Mouse (Mus musculus) neural tube, embryonic 10.5 days (tissue): ENCODE data around the gene Lonrf2.

Source experiments
- DNase-seq: peaks from one replicate; pipeline ENCODE4 v3.0.0-alpha.2; 2017; ENCODE audit warnings: low spot score; ENCODE audit errors: extremely low spot score

The Lonrf2 gene

DNA sequence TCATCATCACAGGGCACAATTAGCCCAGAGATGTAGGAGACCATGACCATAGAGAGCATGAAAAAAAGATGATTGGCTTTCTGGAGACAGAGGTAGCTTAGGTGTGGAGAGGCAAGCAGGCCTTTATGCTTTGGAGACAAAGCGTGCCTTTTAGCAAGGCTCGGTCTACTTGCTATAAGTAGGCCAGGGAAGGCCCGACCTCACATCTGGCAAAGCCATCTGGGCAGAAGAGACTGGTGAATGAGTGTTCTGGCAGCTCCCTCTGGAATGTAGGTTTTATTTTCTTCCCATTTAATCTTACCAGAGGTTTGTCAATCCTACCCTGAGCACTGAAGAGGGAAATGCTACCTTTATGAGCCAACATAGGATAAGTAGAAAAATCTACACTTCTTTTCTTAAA, 65.8 kb downstream of the Lonrf2 start:
- no peak for DNase-seq

DNA sequence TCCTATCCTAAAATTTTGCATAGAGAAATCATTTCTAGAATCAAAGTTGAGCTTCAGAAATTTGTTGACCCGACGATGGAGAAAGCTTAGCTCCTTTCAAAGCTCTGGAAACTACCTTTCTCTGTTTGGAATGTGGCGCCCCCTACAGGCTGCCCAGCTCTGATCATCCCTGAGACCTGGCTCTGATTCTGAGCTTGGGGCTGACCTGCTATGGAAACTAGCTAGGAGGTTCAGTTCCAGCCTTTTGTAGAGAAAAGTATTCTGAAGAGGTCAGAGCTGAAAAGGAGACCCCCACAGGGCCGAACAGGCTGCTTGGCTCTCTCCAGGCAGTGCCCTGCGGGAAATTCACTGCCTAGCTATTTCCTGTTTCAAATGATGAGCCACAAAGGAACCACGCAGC, 66.6 kb downstream of the Lonrf2 start:
- peak; percentile 75 for DNase-seq

DNA sequence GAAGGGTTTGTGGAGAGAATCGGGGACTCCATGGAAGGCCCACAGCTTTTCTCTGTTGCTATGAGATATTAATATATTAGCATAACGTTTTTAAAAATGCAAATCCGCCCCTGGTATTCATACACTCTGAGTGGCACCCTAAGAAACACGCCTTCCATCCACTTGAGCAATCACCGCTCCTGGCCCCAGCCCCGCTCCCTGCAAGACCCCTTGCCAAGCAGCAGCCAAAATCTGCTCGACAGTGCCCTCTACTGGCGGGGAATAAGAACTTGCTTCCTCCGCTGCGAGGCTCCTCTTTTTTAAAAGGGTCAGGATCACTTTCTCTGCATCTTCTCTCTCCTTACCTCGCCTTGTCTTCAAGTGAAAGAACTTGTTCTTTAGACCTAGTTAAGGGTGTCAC, 68.7 kb downstream of the Lonrf2 start:
- DNase-seq, result peak; percentile 92

DNA sequence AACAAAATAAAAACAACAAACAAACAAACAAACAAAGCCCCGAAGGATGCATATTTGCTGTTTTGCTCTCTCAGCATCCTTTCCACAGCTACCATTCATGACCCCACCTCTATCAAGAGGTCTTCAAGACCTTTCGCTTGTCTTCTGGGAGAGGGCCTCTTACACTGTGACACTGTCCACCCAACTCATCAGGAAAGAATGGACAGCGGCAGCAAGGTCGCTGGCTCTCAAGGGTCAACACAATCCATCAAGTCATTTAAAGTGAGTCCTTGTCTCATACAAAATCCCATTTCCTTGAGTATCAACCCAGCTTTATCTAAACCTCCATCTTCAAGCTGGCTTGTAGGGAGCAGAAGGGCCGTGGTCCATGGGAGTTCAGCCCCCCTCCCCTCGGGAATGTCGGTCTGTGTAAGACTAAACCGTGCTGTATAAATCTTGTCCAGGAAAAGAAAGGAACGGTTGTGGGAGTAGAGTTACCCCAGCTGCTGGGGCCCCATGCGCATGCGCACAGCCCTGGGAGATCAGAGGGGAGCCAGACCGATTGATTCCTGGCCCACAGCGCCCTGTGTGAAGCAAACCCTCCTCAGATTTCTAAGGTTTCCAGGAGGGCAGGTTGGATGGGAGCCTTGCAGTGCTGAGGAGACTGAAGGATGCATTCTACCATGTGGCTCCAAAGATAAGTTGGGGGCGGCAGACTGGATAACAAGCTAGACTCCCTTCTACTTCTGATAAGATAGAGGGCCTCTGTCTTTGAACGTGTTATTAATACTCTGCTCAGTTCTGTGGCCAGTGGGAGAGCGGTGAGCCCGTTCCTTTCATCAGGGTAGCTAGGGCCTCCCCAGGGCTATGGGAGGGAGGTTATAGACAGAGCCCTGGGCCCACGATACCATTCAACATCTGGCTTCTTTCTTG, 69.6 kb downstream of the Lonrf2 start:
- DNase-seq, result peak; percentile 92

DNA sequence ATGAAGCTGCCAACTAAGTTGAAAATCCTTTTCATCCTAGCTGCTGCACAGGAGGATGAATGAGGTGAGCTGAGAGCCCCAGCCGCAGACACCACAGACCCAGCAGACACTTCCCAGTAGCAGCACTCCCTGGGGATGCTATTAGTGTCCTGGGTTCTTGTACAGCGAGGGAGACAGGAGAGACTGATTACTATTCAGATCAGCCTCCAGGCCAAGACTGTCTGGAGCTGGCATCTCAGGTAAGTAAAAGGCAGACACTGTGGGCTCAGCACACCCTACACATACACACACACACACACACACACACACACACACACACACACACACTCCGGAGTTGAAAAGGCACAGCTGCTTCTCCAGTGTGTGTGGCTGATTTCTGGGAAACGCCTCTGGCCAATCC, 70.3 kb downstream of the Lonrf2 start:
- no peak for DNase-seq

DNA sequence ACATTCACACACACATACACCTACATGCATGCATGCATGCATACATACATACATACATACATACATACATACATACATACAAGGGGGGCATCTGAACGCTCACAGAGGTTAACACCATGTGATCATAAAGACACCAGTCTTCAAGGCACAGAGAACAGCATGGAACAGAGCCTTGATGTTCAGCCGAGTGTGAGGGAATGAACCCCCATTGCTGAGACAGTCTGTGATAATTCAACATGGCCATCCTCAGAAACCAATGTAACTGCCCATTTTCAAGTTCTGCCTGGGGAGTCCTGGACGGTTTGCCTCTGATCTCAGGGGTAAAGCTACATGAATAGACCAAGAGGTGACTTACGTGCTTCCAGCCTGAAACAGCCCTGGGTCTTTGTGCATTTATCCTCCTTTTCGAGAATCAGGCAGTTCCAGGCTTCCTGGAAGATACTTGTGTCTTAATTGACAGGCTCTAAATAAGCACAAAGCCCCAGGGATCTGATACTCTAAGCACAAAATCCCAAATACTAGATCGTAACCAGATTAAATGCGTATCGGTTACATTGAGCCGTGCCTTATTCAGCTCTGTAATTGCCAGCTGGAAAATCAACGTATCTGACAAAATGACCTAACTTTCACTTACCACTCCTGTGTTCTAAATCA, 72.4 kb downstream of the Lonrf2 start:
- no peak for DNase-seq

DNA sequence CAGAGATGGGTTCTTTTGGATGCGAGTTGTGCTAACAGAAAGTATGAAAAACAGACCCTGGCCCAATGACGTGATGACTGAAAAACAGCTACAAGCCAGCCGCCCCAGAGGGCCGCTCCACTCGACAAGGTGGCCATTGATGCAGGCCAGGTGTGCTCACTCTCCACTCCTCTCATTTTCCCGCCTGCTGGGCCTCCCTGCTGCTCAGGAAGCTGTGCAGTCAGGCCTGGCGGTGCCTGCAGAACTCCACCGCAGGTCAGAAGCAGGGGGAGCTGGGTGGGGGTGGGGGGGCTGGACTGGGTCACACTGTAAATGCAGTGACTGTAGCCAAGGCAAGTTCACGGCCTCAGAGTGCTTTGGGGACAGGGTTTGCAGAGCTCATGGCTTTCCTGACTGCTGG, 76.1 kb downstream of the Lonrf2 start:
- DNase-seq, result peak; percentile 33

DNA sequence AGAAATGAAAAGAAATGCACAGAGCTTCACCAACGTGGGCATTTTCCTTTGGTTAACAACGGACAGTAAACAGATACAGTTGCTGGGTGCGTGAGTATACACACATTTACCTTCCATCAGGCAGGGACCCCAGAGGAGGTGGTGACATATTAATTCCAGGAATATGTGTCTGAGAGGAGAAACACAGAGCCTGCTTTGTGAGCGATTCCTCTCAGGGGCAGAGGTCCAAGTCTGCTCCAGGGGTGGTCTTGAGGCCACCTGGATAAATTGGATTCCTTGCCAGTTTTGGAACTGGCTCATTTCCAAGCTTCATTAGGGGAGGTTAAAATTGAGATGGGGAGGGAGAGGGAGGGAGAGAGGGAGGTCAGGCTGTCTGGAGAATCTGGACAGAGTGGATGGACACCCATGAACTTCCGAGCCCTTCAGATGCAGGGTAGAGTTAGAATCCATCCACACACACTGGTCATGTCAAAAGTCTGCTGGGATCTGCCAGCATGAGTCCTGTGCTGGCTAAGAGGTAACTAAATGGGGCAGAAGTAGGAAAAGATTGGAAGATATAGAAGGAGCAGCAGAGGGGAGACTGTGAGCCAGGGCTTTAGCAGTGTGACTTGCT, 78.6 kb downstream of the Lonrf2 start:
- DNase-seq, result no peak

DNA sequence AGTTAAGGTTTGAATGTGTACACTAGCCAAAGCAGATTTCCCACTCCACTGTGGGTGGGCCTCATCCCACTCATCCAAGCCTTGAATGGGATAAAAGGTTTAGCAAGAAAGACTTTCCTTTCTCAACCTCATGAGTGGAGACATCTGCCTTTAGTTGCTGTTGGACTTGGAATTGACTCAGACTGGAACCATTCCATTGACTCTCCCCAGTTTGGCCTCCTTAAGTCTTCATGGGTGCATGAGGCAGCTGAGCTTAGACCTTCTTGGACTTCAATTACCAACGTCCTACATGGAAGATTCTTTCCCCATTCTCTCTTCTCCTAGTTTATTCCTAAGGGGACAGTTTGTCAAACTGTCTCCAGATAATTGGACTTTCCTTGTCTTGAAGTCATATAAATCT, 92.6 kb downstream of the Lonrf2 start:
- DNase-seq, result no peak
